Mouse (Mus musculus): ENCODE data around the gene AW146154.
"Not testable (repeated sequence)": the region's sequence is repeated elsewhere in the genome, so short reads cannot be mapped to it uniquely, and the experiment has no call there.

The AW146154 gene

GRCm38 (mm10) chr7:41499389-41500049 lies at the start of gene AW146154, which contains the start of gene Gm20449:
Gene AW146154, minus strand, starts transcription at chr7:41499890.
Gene Gm20449, minus strand, starts transcription at chr7:41499417.
- in situ Hi-C loops (cut with MseI, MboI) = no loop called here

- in situ Hi-C loops (cut with MseI, MboI) = no loop called here
Measured at GRCm38 (mm10) chr7:41512672-41513071, 13.0 kb upstream of the AW146154 start.

GRCm38 (mm10) chr7:41512207-41512606 lies 12.5 kb upstream of the AW146154 start:
- in situ Hi-C loops (cut with MseI, MboI) = no loop called here

- in situ Hi-C loops (cut with MseI, MboI) = no loop called here
Measured at GRCm38 (mm10) chr7:41502402-41502801, 2.7 kb upstream of the AW146154 start.

GRCm38 (mm10) chr7:41500151-41500934 lies 653 bp upstream of the AW146154 start:
- in situ Hi-C loops (cut with MseI, MboI) = no loop called here

GRCm38 (mm10) chr7:41499018-41499388 lies 687 bp downstream of the AW146154 start:
- in situ Hi-C loops (cut with MseI, MboI) = not testable (repeated sequence)

GRCm38 (mm10) chr7:41498464-41498863 lies 1.2 kb downstream of the AW146154 start:
- in situ Hi-C loops (cut with MseI, MboI) = not testable (repeated sequence)

- in situ Hi-C loops (cut with MseI, MboI) = no loop called here
Measured at GRCm38 (mm10) chr7:41497871-41498270, 1.8 kb downstream of the AW146154 start.

GRCm38 (mm10) chr7:41451864-41452263 lies 47.8 kb downstream of the AW146154 start:
- in situ Hi-C loops (cut with MseI, MboI) = no loop called here

GRCm38 (mm10) chr7:41448596-41448995 lies 51.1 kb downstream of the AW146154 start, which contains the start of gene Vmn2r57:
Gene Vmn2r57, minus strand, starts transcription at chr7:41448696.
- in situ Hi-C loops (cut with MseI, MboI) = not testable (repeated sequence)

Data from mouse trophoblast stem cell (cell line).